Mouse (Mus musculus): ENCODE data around the gene Sap25.

Sap25 gene

GRCm38 (mm10) chr5:137668971-137669370 lies 27.8 kb downstream of the Sap25 start:
- no peak for DNase-seq

- DNase-seq, result no peak
Measured at GRCm38 (mm10) chr5:137670240-137670639, 29.1 kb downstream of the Sap25 start.

GRCm38 (mm10) chr5:137671443-137672240 lies 30.5 kb downstream of the Sap25 start:
- peak; percentile 70 for DNase-seq

- DNase-seq, result no peak
Measured at GRCm38 (mm10) chr5:137672361-137672760, 31.2 kb downstream of the Sap25 start.

- DNase-seq, result no peak
Measured at GRCm38 (mm10) chr5:137673015-137673414, 31.9 kb downstream of the Sap25 start.

- no peak for DNase-seq
Measured at GRCm38 (mm10) chr5:137674786-137675185, 33.7 kb downstream of the Sap25 start.

- no peak for DNase-seq
Measured at GRCm38 (mm10) chr5:137677859-137678258, 36.7 kb downstream of the Sap25 start.

GRCm38 (mm10) chr5:137678736-137679135 lies 37.6 kb downstream of the Sap25 start:
- DNase-seq, result no peak

GRCm38 (mm10) chr5:137679726-137680125 lies 38.6 kb downstream of the Sap25 start:
- DNase-seq, result no peak

- no peak for DNase-seq
Measured at GRCm38 (mm10) chr5:137682526-137682925, 41.4 kb downstream of the Sap25 start.

GRCm38 (mm10) chr5:137683388-137684293 lies 42.5 kb downstream of the Sap25 start:
- no peak for DNase-seq

- DNase-seq, result peak; percentile 100
Measured at GRCm38 (mm10) chr5:137684294-137685123, 43.4 kb downstream of the Sap25 start, which contains the start of gene Agfg2. Gene Agfg2, minus strand, starts transcription at chr5:137684726.

- no peak for DNase-seq
Measured at GRCm38 (mm10) chr5:137685653-137686052, 44.5 kb downstream of the Sap25 start.

GRCm38 (mm10) chr5:137686127-137686790 lies 45.1 kb downstream of the Sap25 start:
- no peak for DNase-seq

GRCm38 (mm10) chr5:137689974-137690373 lies 48.8 kb downstream of the Sap25 start:
- no peak for DNase-seq

- no peak for DNase-seq
Measured at GRCm38 (mm10) chr5:137690531-137690930, 49.4 kb downstream of the Sap25 start.

GRCm38 (mm10) chr5:137691881-137692280 lies 50.7 kb downstream of the Sap25 start:
- no peak for DNase-seq
